Mouse (Mus musculus) embryonic facial prominence, embryonic 13.5 days (tissue): ENCODE measurements around the gene Zfyve1. TPM values are rescaled to one million over a fixed set of nuclear protein-coding genes. Genes with fewer than 3 reads are reported as not detected.
"Not testable (repeated sequence)": the region's sequence is repeated elsewhere in the genome, so short reads cannot be mapped to it uniquely, and the experiment has no call there.

Experiments
- ATAC-seq: fragments of 200-750 bp; cut with Nextera tagmentation; 2 replicates; pipeline ENCODE4 v1.8.0; 2017; ENCODE audit warnings: low read depth; ENCODE audit not compliant: insufficient number of reproducible peaks, insufficient read depth, low FRiP score, low TSS enrichment
- H3K27ac ChIP-seq: fragments of 300-500 bp; sonication (generic); 2 replicates; pipeline ENCODE4 v1.5.1; 2015; ENCODE audit warnings: moderate library complexity, mild to moderate bottlenecking, inconsistent platforms
- H3K27me3 ChIP-seq: fragments of 300-500 bp; sonication (generic); 2 replicates; pipeline ENCODE4 v1.6.1; 2015; ENCODE audit warnings: mild to moderate bottlenecking, inconsistent platforms
- H3K36me3 ChIP-seq: fragments of 300-500 bp; sonication (generic); 2 replicates; pipeline ENCODE4 v1.6.1; 2015; ENCODE audit warnings: mild to moderate bottlenecking, inconsistent platforms
- H3K4me1 ChIP-seq: fragments of 300-500 bp; sonication (generic); 2 replicates; pipeline ENCODE4 v1.6.1; 2015; ENCODE audit warnings: inconsistent platforms
- H3K4me2 ChIP-seq: fragments of 300-500 bp; sonication (generic); 2 replicates; pipeline ENCODE4 v1.6.1; 2015; ENCODE audit warnings: moderate library complexity, mild to moderate bottlenecking, inconsistent platforms
- H3K4me3 ChIP-seq: fragments of 300-500 bp; sonication (generic); 2 replicates; pipeline ENCODE4 v1.5.1; 2015; ENCODE audit warnings: mild to moderate bottlenecking, inconsistent platforms
- H3K9ac ChIP-seq: fragments of 300-500 bp; sonication (generic); 2 replicates; pipeline ENCODE4 v1.6.1; 2015; ENCODE audit warnings: mild to moderate bottlenecking, inconsistent platforms
- H3K9me3 ChIP-seq: fragments of 300-500 bp; sonication (generic); 2 replicates; pipeline ENCODE4 v1.6.1; 2016; ENCODE audit warnings: inconsistent platforms
- WGBS: fragments of 180-500 bp; shearing (Covaris S2); methylation state at CpG from one replicate; pipeline ENCODE4 v1.1.7; 2015; ENCODE audit warnings: mixed read lengths; 5-methylcytosine and 5-hydroxymethylcytosine counted together
- polyA plus RNA-seq: library from polyadenylated mRNA; unstranded; fragments of >200 nt; fragmentation: Nextera tagmentation; extraction: Ambion mirVana; gene quantifications from 2 replicates; pipeline ENCODE4 v1.2.1, GENCODE M21; 2015

The Zfyve1 gene
- polyA plus RNA-seq, 1 experiment from 2014 or later: 22.5 TPM

GRCm38 (mm10) chr12:83617261-83617660, 20.2 kb upstream of the Zfyve1 start:
- Histone ChIP-seq H3K27ac (no peak overlapping the region), H3K4me1 (no peaks in the 10 kb centered on the region), H3K4me3 (no peak overlapping the region), H3K36me3 (no peaks in the 10 kb centered on the region), H3K4me2 (no peak overlapping the region), H3K9me3 (no peaks in the 10 kb centered on the region), H3K27me3 (no peaks in the 10 kb centered on the region), H3K9ac (no peak overlapping the region)
- 91% methylated on average over 5 of the region's 5 CpGs for WGBS
- ATAC-seq: no peak

- WGBS: 83% methylated on average over 2 of the region's 2 CpGs
- not testable (repeated sequence) for H3K27me3 ChIP-seq, H3K9me3 ChIP-seq, H3K4me3 ChIP-seq, H3K4me2 ChIP-seq, H3K36me3 ChIP-seq, H3K27ac ChIP-seq, ATAC-seq, H3K9ac ChIP-seq, H3K4me1 ChIP-seq
These were observed 9.4 kb upstream of the Zfyve1 start for GRCm38 (mm10) chr12:83606411-83606810.

- no peaks in the 10 kb centered on the region for H3K9me3 ChIP-seq
- H3K36me3 ChIP-seq: no peaks in the 10 kb centered on the region
- no peak overlapping the region for H3K27ac ChIP-seq
- no peak for ATAC-seq
- no peaks in the 10 kb centered on the region for H3K27me3 ChIP-seq
- no peak overlapping the region for H3K4me2 ChIP-seq
- 91% methylated on average over 5 of the region's 5 CpGs for WGBS
- H3K9ac ChIP-seq: no peak overlapping the region
- H3K4me3 ChIP-seq: no peak overlapping the region
- H3K4me1 ChIP-seq: no peaks in the 10 kb centered on the region
These were observed 5.3 kb upstream of the Zfyve1 start for GRCm38 (mm10) chr12:83602285-83602684.

- ATAC-seq: no peak
- 78% methylated on average over 2 of the region's 2 CpGs for WGBS
- H3K9me3 ChIP-seq: no peaks in the 10 kb centered on the region
- no peak overlapping the region for H3K4me2 ChIP-seq
- peaks cover 20% of the 10 kb centered on the region for H3K36me3 ChIP-seq
- peaks cover 20% of the 10 kb centered on the region for H3K4me1 ChIP-seq
- H3K4me3 ChIP-seq: no peak overlapping the region
- no peak overlapping the region for H3K27ac ChIP-seq
- H3K27me3 ChIP-seq: no peaks in the 10 kb centered on the region
- no peak overlapping the region for H3K9ac ChIP-seq
These were observed 859 bp upstream of the Zfyve1 start for GRCm38 (mm10) chr12:83597881-83598280.

- Histone ChIP-seq H3K36me3 (peaks cover 33% of the 10 kb centered on the region), H3K9me3 (no peaks in the 10 kb centered on the region)
- ATAC-seq: no peak
These were observed 649 bp downstream of the Zfyve1 start for GRCm38 (mm10) chr12:83596191-83596954.

GRCm38 (mm10) chr12:83594454-83595040, 2.5 kb downstream of the Zfyve1 start:
- Histone ChIP-seq H3K9me3 (no peaks in the 10 kb centered on the region), H3K27me3 (no peaks in the 10 kb centered on the region), H3K4me1 (peaks cover 20% of the 10 kb centered on the region), H3K4me2 (no peak overlapping the region), H3K9ac (0 out of 2 replicates have a peak overlapping the region, but pooled peaks have one; percentile 27), H3K27ac (no peak overlapping the region), H3K36me3 (peaks cover 49% of the 10 kb centered on the region), H3K4me3 (no peak overlapping the region)
- 92% methylated on average over 9 of the region's 9 CpGs for WGBS
- no peak for ATAC-seq

More at GRCm38 (mm10) chr12:83596191-83596954, 649 bp downstream of the Zfyve1 start:
- peaks cover 20% of the 10 kb centered on the region for H3K4me1 ChIP-seq
- H3K27ac ChIP-seq: peak overlapping the region; percentile 92
- H3K4me2 ChIP-seq: peak overlapping the region; percentile 61
- peak overlapping the region; percentile 97 for H3K9ac ChIP-seq
- no peaks in the 10 kb centered on the region for H3K27me3 ChIP-seq
- H3K4me3 ChIP-seq: peak overlapping the region; percentile 95
- 6% methylated on average over 16 of the region's 20 CpGs for WGBS

GRCm38 (mm10) chr12:83591754-83592501, 5.1 kb downstream of the Zfyve1 start:
- Histone ChIP-seq H3K4me3 (no peak overlapping the region), H3K4me2 (no peak overlapping the region), H3K27me3 (no peaks in the 10 kb centered on the region), H3K27ac (no peak overlapping the region), H3K36me3 (peaks cover 75% of the 10 kb centered on the region), H3K4me1 (peaks cover 20% of the 10 kb centered on the region), H3K9me3 (no peaks in the 10 kb centered on the region), H3K9ac (no peak overlapping the region)
- 92% methylated on average over 8 of the region's 8 CpGs for WGBS
- ATAC-seq: no peak

- no peaks in the 10 kb centered on the region for H3K9me3 ChIP-seq
- H3K4me2 ChIP-seq: no peak overlapping the region
- no peak overlapping the region for H3K27ac ChIP-seq
- no peaks in the 10 kb centered on the region for H3K4me1 ChIP-seq
- no peaks in the 10 kb centered on the region for H3K27me3 ChIP-seq
- ATAC-seq: no peak
- H3K9ac ChIP-seq: no peak overlapping the region
- WGBS: 96% methylated on average over 5 of the region's 5 CpGs
- no peak overlapping the region for H3K4me3 ChIP-seq
- H3K36me3 ChIP-seq: peaks cover 78% of the 10 kb centered on the region
These were observed 10.4 kb downstream of the Zfyve1 start for GRCm38 (mm10) chr12:83586628-83587027.

GRCm38 (mm10) chr12:83582747-83583146, 14.3 kb downstream of the Zfyve1 start:
- no peak for ATAC-seq
- H3K9me3 ChIP-seq: no peaks in the 10 kb centered on the region
- WGBS: 56% methylated on average over 4 of the region's 4 CpGs

GRCm38 (mm10) chr12:83582106-83582505, 14.9 kb downstream of the Zfyve1 start:
- no peak overlapping the region for H3K4me3 ChIP-seq
- ATAC-seq: no peak
- H3K27me3 ChIP-seq: no peaks in the 10 kb centered on the region
- no peaks in the 10 kb centered on the region for H3K4me1 ChIP-seq
- H3K36me3 ChIP-seq: peaks cover 55% of the 10 kb centered on the region
- H3K9me3 ChIP-seq: no peaks in the 10 kb centered on the region
- WGBS: 74% methylated on average over 4 of the region's 4 CpGs
- no peak overlapping the region for H3K9ac ChIP-seq
- no peak overlapping the region for H3K27ac ChIP-seq
- H3K4me2 ChIP-seq: no peak overlapping the region

More at GRCm38 (mm10) chr12:83582747-83583146, 14.3 kb downstream of the Zfyve1 start:
- Histone ChIP-seq H3K4me2 (no peak overlapping the region), H3K27ac (no peak overlapping the region), H3K4me3 (no peak overlapping the region), H3K4me1 (no peaks in the 10 kb centered on the region), H3K9ac (no peak overlapping the region), H3K36me3 (peaks cover 59% of the 10 kb centered on the region), H3K27me3 (no peaks in the 10 kb centered on the region)

GRCm38 (mm10) chr12:83580283-83580682, 16.7 kb downstream of the Zfyve1 start:
- Histone ChIP-seq H3K4me2 (no peak overlapping the region), H3K4me3 (no peak overlapping the region), H3K36me3 (peaks cover 57% of the 10 kb centered on the region), H3K9me3 (no peaks in the 10 kb centered on the region), H3K4me1 (no peaks in the 10 kb centered on the region), H3K27me3 (no peaks in the 10 kb centered on the region), H3K9ac (no peak overlapping the region), H3K27ac (no peak overlapping the region)
- 92% methylated on average over 3 of the region's 3 CpGs for WGBS
- no peak for ATAC-seq
